6 mouse cellular contexts compared by ENCODE assay signal in the genomic region with DNA sequence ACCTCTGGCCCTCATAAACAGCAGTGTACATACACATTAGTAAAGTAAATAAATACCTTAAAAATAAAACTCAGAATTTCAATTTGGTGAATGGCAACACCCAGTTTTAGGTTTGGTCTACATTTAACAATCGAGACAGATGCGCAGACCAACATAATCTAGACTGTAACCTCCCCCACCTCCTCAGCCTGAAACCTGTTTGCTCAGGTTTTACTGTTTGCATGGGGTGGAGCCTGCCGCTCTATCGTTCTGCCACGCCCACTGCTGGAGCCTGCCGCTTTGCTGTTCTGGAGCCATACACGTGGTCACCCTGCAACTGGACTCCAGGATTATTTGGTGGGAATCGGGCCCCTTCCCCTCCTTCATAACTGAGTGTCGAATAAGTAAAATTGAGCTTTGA.
DNase-seq lines count a peak whose midpoint lies in the region; ATAC-seq and TF ChIP-seq lines count a peak whose summit lies in the region.
"Not testable (repeated sequence)": the region's sequence is repeated elsewhere in the genome, so short reads cannot be mapped to it uniquely, and the experiment has no call there.

No protein-coding gene starts in this region.

- not testable (repeated sequence) for H3K9me3 ChIP-seq in intestine, embryonic 15.5 days; lung, embryonic 14.5 days (ENCODE audit: low read depth, low read length); stomach, postnatal 0 days (ENCODE audit: control insufficient read depth, low read length)

- H3K4me2 ChIP-seq in intestine, embryonic 15.5 days (replicated peaks); lung, embryonic 14.5 days; stomach, postnatal 0 days (replicated peaks; ENCODE audit: low read depth): not testable (repeated sequence)

- peak; percentile 61 for DNase-seq in ZHBTc4 (ENCODE audit: low read depth, low spot score)
- DNase-seq in liver, adult 2 months (ENCODE audit: extremely low read depth, low read depth, low spot score) = peak; percentile 11
- DNase-seq in lung, embryonic 14.5 days = peak; percentile 12
- peak; percentile 6 for DNase-seq in lung, postnatal 36 days
- DNase-seq in stomach, postnatal 0 days (ENCODE audit: low spot score) = peak; percentile 35

- TF ChIP-seq EP300 in stomach, postnatal 0 days (optimal IDR thresholded peaks at IDR 0.05) = not testable (repeated sequence)

- not testable (repeated sequence) for H3K36me3 ChIP-seq in intestine, embryonic 15.5 days; liver, adult 2 months (ENCODE audit: control insufficient read depth, insufficient read depth, low read length); lung, embryonic 14.5 days (ENCODE audit: insufficient read depth); stomach, postnatal 0 days (ENCODE audit: control insufficient read depth, insufficient read depth, low read length)

- H3K9ac ChIP-seq in intestine, embryonic 15.5 days; liver, adult 2 months (ENCODE audit: low read depth, low read length); lung, embryonic 14.5 days; stomach, postnatal 0 days (ENCODE audit: low read length): not testable (repeated sequence)

- not testable (repeated sequence) for H3K27me3 ChIP-seq in intestine, embryonic 15.5 days (replicated peaks); liver, adult 2 months (ENCODE audit: control insufficient read depth, insufficient read depth, low read length); lung, embryonic 14.5 days (ENCODE audit: insufficient read depth, low read length); stomach, postnatal 0 days (ENCODE audit: control insufficient read depth, insufficient read depth, low read length)

- TF ChIP-seq POLR2A in liver, adult 2 months (IDR thresholded peaks at IDR 0.05; ENCODE audit: extremely low read depth, insufficient read depth, low read length) = not testable (repeated sequence)

- H3K4me3 ChIP-seq in intestine, embryonic 15.5 days (replicated peaks); liver, adult 2 months (ENCODE audit: insufficient read depth, low read depth, low read length); lung, embryonic 14.5 days (ENCODE audit: low read depth, low read length); stomach, postnatal 0 days (ENCODE audit: low read depth, low read length): not testable (repeated sequence)

- H3K79me2 ChIP-seq in liver, adult 2 months (ENCODE audit: control insufficient read depth, insufficient read depth, low read length) = not testable (repeated sequence)

- peak; percentile 84 for ATAC-seq in intestine, embryonic 15.5 days
- ATAC-seq in lung, embryonic 14.5 days (ENCODE audit: insufficient read depth) = peak; percentile 63
- peak; percentile 47; the same call in 1 of the 2 replicates for ATAC-seq in stomach, postnatal 0 days (ENCODE audit: low FRiP score, low TSS enrichment)

- not testable (repeated sequence) for TF ChIP-seq CTCF in liver, adult 2 months (IDR thresholded peaks at IDR 0.05; ENCODE audit: low read depth, low read length); lung, embryonic 14.5 days (IDR thresholded peaks at IDR 0.05; ENCODE audit: low read depth); stomach, postnatal 0 days (IDR thresholded peaks at IDR 0.05; ENCODE audit: low read depth)

- WGBS in intestine, embryonic 15.5 days = 36% methylated on average over 9 of the region's 9 CpGs
- WGBS in liver, adult 2 months = 23% methylated on average over 9 of the region's 9 CpGs
- WGBS in lung, embryonic 14.5 days = 40% methylated on average over 9 of the region's 9 CpGs
- WGBS in stomach, postnatal 0 days = 34% methylated on average over 9 of the region's 9 CpGs

- H3K4me1 ChIP-seq in intestine, embryonic 15.5 days (replicated peaks); liver, adult 2 months (ENCODE audit: control insufficient read depth, insufficient read depth, low read length); lung, embryonic 14.5 days (ENCODE audit: insufficient read depth); stomach, postnatal 0 days (replicated peaks; ENCODE audit: control insufficient read depth, insufficient read depth): not testable (repeated sequence)

- not testable (repeated sequence) for H3K27ac ChIP-seq in intestine, embryonic 15.5 days; liver, adult 2 months (replicated peaks; ENCODE audit: insufficient read depth, low read depth, low read length); lung, embryonic 14.5 days (ENCODE audit: low read depth); stomach, postnatal 0 days (replicated peaks)

Comparison
In these comparisons a context has a peak if more than half of its experiments do, and no peak if none do; other contexts are left out.
1. DNase-seq: peak in every context shown above with its lines; median percentile 61 in ZHBTc4; 35 in stomach, postnatal 0 days; 12 in lung, embryonic 14.5 days; 11 in liver, adult 2 months; 6 in lung, postnatal 36 days.